Mouse (Mus musculus): ENCODE results near the gene Otud7a.

Otud7a gene

GRCm38 (mm10) chr7:63768398-63769029 lies 324.0 kb downstream of the Otud7a start:
- ATAC-seq (ENCODE audit: low TSS enrichment) = peak; percentile 70

DNA sequence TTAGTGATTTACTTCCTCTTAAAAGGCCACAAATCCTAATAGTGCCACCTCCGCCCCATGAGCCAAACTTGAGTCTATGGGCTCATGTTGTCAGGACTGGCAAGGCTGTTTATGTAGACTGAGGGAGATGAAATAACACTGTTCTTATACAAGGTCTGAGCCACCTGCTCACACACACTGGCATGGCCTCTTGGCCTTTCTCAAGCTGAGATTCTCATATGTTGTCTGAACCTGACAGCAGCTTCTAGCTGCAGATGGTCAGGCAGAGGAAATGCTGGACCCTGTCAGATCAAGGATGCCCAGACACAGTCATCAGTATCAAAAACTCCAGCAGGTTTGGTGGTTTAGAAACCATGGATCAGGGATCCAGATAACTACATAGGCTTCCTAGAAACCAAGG lies 328.7 kb downstream of the Otud7a start:
- ATAC-seq (ENCODE audit: low TSS enrichment) = no peak

DNA sequence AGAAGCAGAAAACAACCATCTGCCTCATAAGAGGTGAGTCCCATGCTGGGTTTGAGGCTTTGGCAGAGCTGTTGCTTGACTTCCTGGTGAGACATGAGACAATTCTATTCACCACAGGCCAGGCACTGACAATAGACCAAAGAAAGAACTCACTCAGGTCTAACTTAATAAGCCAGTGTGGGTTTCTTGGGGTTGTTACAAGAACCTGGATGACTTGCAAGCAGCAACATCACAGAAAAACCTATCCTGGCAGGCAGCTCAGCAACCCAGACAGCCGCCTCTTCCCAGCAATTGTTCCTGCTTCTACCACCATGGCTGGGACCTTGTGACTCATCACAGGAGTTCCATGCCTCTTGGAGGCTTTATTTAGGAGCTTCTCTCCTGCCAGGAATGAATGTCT lies 329.7 kb downstream of the Otud7a start:
- ATAC-seq (ENCODE audit: low TSS enrichment) = peak; percentile 92

- peak; percentile 75; the same call in 1 of the 2 replicates for ATAC-seq (ENCODE audit: low TSS enrichment)
Observed at GRCm38 (mm10) chr7:63777328-63777727, 332.8 kb downstream of the Otud7a start.

GRCm38 (mm10) chr7:63780821-63781220 lies 336.3 kb downstream of the Otud7a start:
- no peak for ATAC-seq (ENCODE audit: low TSS enrichment)

- ATAC-seq (ENCODE audit: low TSS enrichment) = no peak
Observed at GRCm38 (mm10) chr7:63789743-63790142, 345.2 kb downstream of the Otud7a start.

GRCm38 (mm10) chr7:63796001-63796632 lies 351.6 kb downstream of the Otud7a start:
- ATAC-seq (ENCODE audit: low TSS enrichment) = no peak

- no peak for ATAC-seq (ENCODE audit: low TSS enrichment)
Observed at GRCm38 (mm10) chr7:63798446-63798845, 353.9 kb downstream of the Otud7a start.

DNA sequence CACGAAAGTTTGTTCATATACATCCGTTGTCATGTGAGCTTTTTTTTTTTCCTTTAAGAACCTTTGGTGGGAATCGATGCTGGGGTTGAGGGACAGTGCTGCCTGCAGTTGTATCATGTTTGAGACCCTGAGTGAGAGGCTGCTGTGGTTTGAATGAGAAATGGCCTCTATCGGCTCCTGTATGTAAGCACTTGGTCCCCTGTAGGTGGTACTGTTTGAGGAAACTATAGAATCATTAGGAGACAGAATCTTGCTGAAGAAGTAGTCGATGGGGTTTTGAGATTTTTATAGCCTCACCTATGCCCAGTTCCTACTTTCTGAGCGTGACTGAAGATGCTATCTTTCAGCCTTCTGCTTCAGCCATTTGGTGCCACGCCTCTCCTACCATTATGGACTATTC lies 354.8 kb downstream of the Otud7a start:
- ATAC-seq (ENCODE audit: low TSS enrichment) = no peak

DNA sequence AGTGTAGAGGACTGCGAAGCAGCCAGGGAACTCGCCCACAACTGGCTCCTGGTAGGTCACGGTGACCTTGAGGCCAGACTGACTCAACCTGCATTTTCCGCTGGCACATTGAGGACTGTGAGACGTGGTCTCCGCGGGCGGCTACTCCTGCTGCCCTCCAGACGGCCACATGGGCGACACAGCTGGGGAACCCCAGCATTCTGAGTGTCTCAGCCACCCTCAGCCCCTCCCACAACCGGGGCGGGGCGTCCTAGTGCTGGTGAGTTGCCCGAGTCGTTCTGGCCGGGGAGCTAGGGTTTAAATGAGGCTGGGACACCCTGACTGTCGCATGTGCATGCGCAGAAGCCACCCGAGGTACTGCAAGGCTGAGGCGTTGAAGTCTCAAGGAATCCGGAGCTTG lies 358.2 kb downstream of the Otud7a start:
- ATAC-seq (ENCODE audit: low TSS enrichment) = no peak
